ENCODE assay signal across 10 mouse cellular contexts in the genomic region with DNA sequence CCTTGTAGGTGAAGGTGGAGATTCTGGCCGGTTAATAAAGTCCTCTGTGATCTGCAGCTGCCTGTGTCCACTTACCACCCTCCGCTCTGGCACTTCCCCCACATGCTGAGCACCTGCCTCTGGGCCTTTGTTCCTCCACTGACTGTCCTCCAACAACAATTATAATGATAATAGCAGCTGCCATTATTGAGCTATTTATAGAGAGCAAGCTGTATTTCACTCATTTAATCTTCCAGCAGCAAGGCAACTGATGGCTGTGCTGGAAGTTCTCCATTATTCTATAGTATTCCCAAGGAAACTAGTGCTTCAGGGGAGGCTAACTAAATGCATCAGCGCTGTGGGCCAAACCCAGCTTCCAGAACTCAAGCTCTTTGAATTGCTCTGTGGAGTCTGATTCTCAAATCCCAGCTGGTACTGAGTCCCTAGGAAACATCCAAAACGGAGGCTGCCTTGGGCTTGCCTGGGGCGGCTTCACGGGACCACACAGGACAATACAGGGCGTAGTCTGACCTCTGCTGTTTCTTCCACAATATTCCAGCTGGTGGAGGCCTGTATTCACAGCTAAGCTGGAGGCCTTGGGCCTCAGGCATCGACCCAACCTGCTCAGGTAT.
DNase-seq lines count a peak whose midpoint lies in the region; ATAC-seq and TF ChIP-seq lines count a peak whose summit lies in the region.
"Had no signal": no experiment of that assay in that cellular context is flagged by ENCODE, and none has a peak within 500 bp of the region (broad histone marks: within the 10 kb centered on the region; RNA-seq: fewer than 3 reads in every experiment).

No protein-coding gene starts in this region.

- peaks cover 18% of the 10 kb centered on the region for H3K4me1 ChIP-seq in ES-Bruce4 (ENCODE audit: control insufficient read depth, insufficient read depth, low read length)
- peaks cover 18% of the 10 kb centered on the region for H3K4me1 ChIP-seq in forebrain, embryonic 12.5 days
- peaks cover 17% of the 10 kb centered on the region for H3K4me1 ChIP-seq in midbrain, embryonic 12.5 days
- no peaks in the 10 kb centered on the region for H3K4me1 ChIP-seq in kidney, adult 2 months (ENCODE audit: control insufficient read depth, insufficient read depth, low read length)
- H3K4me1 ChIP-seq: liver, embryonic 12.5 days had no signal

- no peaks in the 10 kb centered on the region for H3K36me3 ChIP-seq in ES-Bruce4 (ENCODE audit: control insufficient read depth, insufficient read depth, low read length, poor library complexity, severe bottlenecking)
- no peaks in the 10 kb centered on the region for H3K36me3 ChIP-seq in forebrain, embryonic 12.5 days (replicated peaks)
- no peaks in the 10 kb centered on the region for H3K36me3 ChIP-seq in midbrain, embryonic 12.5 days
- no peaks in the 10 kb centered on the region for H3K36me3 ChIP-seq in kidney, adult 2 months (ENCODE audit: control insufficient read depth, insufficient read depth, low read length)
- H3K36me3 ChIP-seq: liver, embryonic 12.5 days had no signal

- H3K4me2 ChIP-seq in forebrain, embryonic 12.5 days, result no peak overlapping the region
- 0 out of 2 replicates have a peak overlapping the region, but pooled peaks have one; percentile 9 for H3K4me2 ChIP-seq in midbrain, embryonic 12.5 days (replicated peaks)
- H3K4me2 ChIP-seq: liver, embryonic 12.5 days had no signal

- H3K9me3 ChIP-seq in ES-Bruce4 (replicated peaks; ENCODE audit: control insufficient read depth, insufficient read depth, low read length, poor library complexity, severe bottlenecking), result 0 out of 2 replicates have a peak, but pooled peaks cover 6% of the 10 kb centered on the region
- H3K9me3 ChIP-seq in forebrain, embryonic 12.5 days, result no peaks in the 10 kb centered on the region
- H3K9me3 ChIP-seq in midbrain, embryonic 12.5 days, result no peaks in the 10 kb centered on the region
- H3K9me3 ChIP-seq: liver, embryonic 12.5 days had no signal

- TF ChIP-seq CTCF in ES-Bruce4 (IDR thresholded peaks at IDR 0.05; ENCODE audit: low read depth, low read length), result no peak
- no peak for TF ChIP-seq CTCF in kidney, adult 2 months (conservative IDR thresholded peaks at IDR 0.05; ENCODE audit: insufficient read depth, insufficient read length, low read depth, low read length)

- peak; percentile 100 for TF ChIP-seq EP300 in ES-Bruce4 (IDR thresholded peaks at IDR 0.05; ENCODE audit: insufficient read depth, low read depth, low read length)

- WGBS in forebrain, embryonic 12.5 days, result 9% methylated on average over 8 of the region's 8 CpGs
- WGBS in midbrain, embryonic 12.5 days, result 8% methylated on average over 8 of the region's 8 CpGs
- WGBS in kidney, adult 2 months, result 47% methylated on average over 8 of the region's 8 CpGs

- no peak overlapping the region for H3K4me3 ChIP-seq in ES-Bruce4 (ENCODE audit: low read depth, low read length)
- no peak overlapping the region for H3K4me3 ChIP-seq in forebrain, embryonic 12.5 days (replicated peaks)
- H3K4me3 ChIP-seq in midbrain, embryonic 12.5 days, result no peak overlapping the region
- no peak overlapping the region for H3K4me3 ChIP-seq in kidney, adult 2 months (ENCODE audit: insufficient read depth, low read depth, low read length)
- H3K4me3 ChIP-seq: liver, embryonic 12.5 days had no signal

- peak; percentile 66; the same call in 1 of the 2 replicates for ATAC-seq in forebrain, embryonic 12.5 days (ENCODE audit: low FRiP score)
- ATAC-seq in midbrain, embryonic 12.5 days (ENCODE audit: low FRiP score, low read depth), result peak; percentile 75
- ATAC-seq: liver, embryonic 12.5 days had no signal

- peak; percentile 26 for DNase-seq in embryo, embryonic 10 days (ENCODE audit: low spot score)
- DNase-seq in embryo, embryonic 9.5 days (ENCODE audit: extremely low spot score), result no peak
- no peak for DNase-seq in spleen, postnatal 36 days (ENCODE audit: low spot score in 2 of 2)
- DNase-seq in kidney, adult 2 months, result no peak
- DNase-seq in layer of hippocampus, adult 9-11 months, result no peak
- DNase-seq: kidney, adult 18-20 months had no signal

- H3K9ac ChIP-seq in ES-Bruce4 (ENCODE audit: low read depth, poor library complexity, severe bottlenecking), result no peak overlapping the region
- no peak overlapping the region for H3K9ac ChIP-seq in forebrain, embryonic 12.5 days
- no peak overlapping the region for H3K9ac ChIP-seq in midbrain, embryonic 12.5 days (replicated peaks)
- H3K9ac ChIP-seq: liver, embryonic 12.5 days had no signal

- TF ChIP-seq POLR2A in ES-Bruce4 (IDR thresholded peaks at IDR 0.05; ENCODE audit: insufficient read depth, low read length), result no peak
- TF ChIP-seq POLR2A in kidney, adult 2 months (IDR thresholded peaks at IDR 0.05; ENCODE audit: low read depth, low read length), result no peak

- H3K27me3 ChIP-seq in ES-Bruce4 (ENCODE audit: control insufficient read depth, insufficient read depth, low read length, poor library complexity, severe bottlenecking), result no peaks in the 10 kb centered on the region
- no peaks in the 10 kb centered on the region for H3K27me3 ChIP-seq in forebrain, embryonic 12.5 days
- 0 out of 2 replicates have a peak, but pooled peaks cover 5% of the 10 kb centered on the region for H3K27me3 ChIP-seq in midbrain, embryonic 12.5 days
- no peaks in the 10 kb centered on the region for H3K27me3 ChIP-seq in kidney, adult 2 months (replicated peaks; ENCODE audit: control insufficient read depth, insufficient read depth, low read length)
- H3K27me3 ChIP-seq: liver, embryonic 12.5 days had no signal

- peak overlapping the region; percentile 99 for H3K27ac ChIP-seq in ES-Bruce4 (ENCODE audit: insufficient read depth, low read length)
- peak overlapping the region; percentile 59 for H3K27ac ChIP-seq in forebrain, embryonic 12.5 days
- peak overlapping the region; percentile 68 for H3K27ac ChIP-seq in midbrain, embryonic 12.5 days (replicated peaks)
- H3K27ac ChIP-seq in kidney, adult 2 months (ENCODE audit: insufficient read depth, low read depth, low read length), result no peak overlapping the region
- H3K27ac ChIP-seq: liver, embryonic 12.5 days had no signal
